Mouse (Mus musculus): ENCODE results near the gene Trnau1ap. TPM values are rescaled to one million over a fixed set of nuclear protein-coding genes. Genes with fewer than 3 reads are reported as not detected.
"Not testable (repeated sequence)": the region's sequence is repeated elsewhere in the genome, so short reads cannot be mapped to it uniquely, and the experiment has no call there.

Gene Trnau1ap
- polyA plus RNA-seq, 1 experiment: 23.1 TPM

GRCm38 (mm10) chr4:132295696-132296390 lies 33.5 kb downstream of the Trnau1ap start:
- no peaks in the 10 kb centered on the region for H3K4me1 ChIP-seq (replicated peaks; ENCODE audit: control insufficient read depth, insufficient read depth, low read length)
- no peak overlapping the region for H3K4me3 ChIP-seq (ENCODE audit: control insufficient read depth, insufficient read depth, low read length)
- WGBS: 86% methylated on average over 8 of the region's 8 CpGs
- TF ChIP-seq CTCF (IDR thresholded peaks at IDR 0.05; ENCODE audit: borderline replicate concordance, control insufficient read depth, extremely low read depth, insufficient read depth, low read length, poor library complexity) (no peak), POLR2A (IDR thresholded peaks at IDR 0.05; ENCODE audit: control insufficient read depth, extremely low read depth, insufficient read depth, low read length, poor library complexity) (no peak)
- peaks cover 20% of the 10 kb centered on the region for H3K36me3 ChIP-seq (ENCODE audit: control insufficient read depth, insufficient read depth, low read length)
- no peak for DNase-seq
- no peak overlapping the region for H3K27ac ChIP-seq (ENCODE audit: control insufficient read depth, insufficient read depth, low read length)
- H3K27me3 ChIP-seq (ENCODE audit: control insufficient read depth, insufficient read depth, low read length): no peaks in the 10 kb centered on the region

DNA sequence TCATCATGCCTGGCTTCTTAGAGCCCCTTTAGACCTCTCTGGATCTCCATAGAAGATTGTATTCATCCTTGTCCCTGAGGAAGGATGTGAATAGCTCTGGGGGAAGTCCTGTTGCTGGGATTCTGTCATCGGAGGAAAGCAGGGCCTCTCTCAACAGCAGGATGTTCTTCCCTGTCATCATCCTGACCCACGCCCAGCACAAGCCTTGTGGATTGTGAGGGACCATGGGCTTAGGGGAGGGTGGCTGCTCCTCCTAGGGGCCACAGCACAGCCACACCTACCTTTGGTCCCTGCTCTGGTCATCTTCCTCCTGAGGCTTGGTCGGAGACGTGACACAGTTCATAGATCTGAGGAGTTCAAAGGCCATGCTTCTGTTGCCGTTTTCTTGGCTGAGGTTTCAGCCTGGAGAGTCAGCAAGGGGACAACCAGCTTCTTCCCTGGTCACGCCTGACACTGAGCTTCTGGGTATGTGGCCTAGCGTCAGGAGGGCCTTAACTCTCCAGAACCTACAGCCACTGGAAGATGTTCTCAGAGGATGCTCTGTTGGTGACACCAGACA lies 35.6 kb downstream of the Trnau1ap start:
- 93% methylated on average over 7 of the region's 7 CpGs for WGBS
- Histone ChIP-seq H3K4me3 (ENCODE audit: control insufficient read depth, insufficient read depth, low read length) (no peak overlapping the region), H3K27ac (ENCODE audit: control insufficient read depth, insufficient read depth, low read length) (no peak overlapping the region), H3K27me3 (ENCODE audit: control insufficient read depth, insufficient read depth, low read length) (no peaks in the 10 kb centered on the region), H3K4me1 (replicated peaks; ENCODE audit: control insufficient read depth, insufficient read depth, low read length) (no peaks in the 10 kb centered on the region), H3K36me3 (ENCODE audit: control insufficient read depth, insufficient read depth, low read length) (peaks cover 27% of the 10 kb centered on the region)
- no peak for DNase-seq
- TF ChIP-seq CTCF (IDR thresholded peaks at IDR 0.05; ENCODE audit: borderline replicate concordance, control insufficient read depth, extremely low read depth, insufficient read depth, low read length, poor library complexity) (no peak), POLR2A (IDR thresholded peaks at IDR 0.05; ENCODE audit: control insufficient read depth, extremely low read depth, insufficient read depth, low read length, poor library complexity) (no peak)

- no peak overlapping the region for H3K27ac ChIP-seq (ENCODE audit: control insufficient read depth, insufficient read depth, low read length)
- no peaks in the 10 kb centered on the region for H3K4me1 ChIP-seq (replicated peaks; ENCODE audit: control insufficient read depth, insufficient read depth, low read length)
- 82% methylated on average over 4 of the region's 4 CpGs for WGBS
- TF ChIP-seq POLR2A (IDR thresholded peaks at IDR 0.05; ENCODE audit: control insufficient read depth, extremely low read depth, insufficient read depth, low read length, poor library complexity): no peak
- no peak for TF ChIP-seq CTCF (IDR thresholded peaks at IDR 0.05; ENCODE audit: borderline replicate concordance, control insufficient read depth, extremely low read depth, insufficient read depth, low read length, poor library complexity)
- H3K36me3 ChIP-seq (ENCODE audit: control insufficient read depth, insufficient read depth, low read length): peaks cover 27% of the 10 kb centered on the region
- no peak overlapping the region for H3K4me3 ChIP-seq (ENCODE audit: control insufficient read depth, insufficient read depth, low read length)
- DNase-seq: no peak
- no peaks in the 10 kb centered on the region for H3K27me3 ChIP-seq (ENCODE audit: control insufficient read depth, insufficient read depth, low read length)
Measured at GRCm38 (mm10) chr4:132292988-132293387, 36.4 kb downstream of the Trnau1ap start.

DNA sequence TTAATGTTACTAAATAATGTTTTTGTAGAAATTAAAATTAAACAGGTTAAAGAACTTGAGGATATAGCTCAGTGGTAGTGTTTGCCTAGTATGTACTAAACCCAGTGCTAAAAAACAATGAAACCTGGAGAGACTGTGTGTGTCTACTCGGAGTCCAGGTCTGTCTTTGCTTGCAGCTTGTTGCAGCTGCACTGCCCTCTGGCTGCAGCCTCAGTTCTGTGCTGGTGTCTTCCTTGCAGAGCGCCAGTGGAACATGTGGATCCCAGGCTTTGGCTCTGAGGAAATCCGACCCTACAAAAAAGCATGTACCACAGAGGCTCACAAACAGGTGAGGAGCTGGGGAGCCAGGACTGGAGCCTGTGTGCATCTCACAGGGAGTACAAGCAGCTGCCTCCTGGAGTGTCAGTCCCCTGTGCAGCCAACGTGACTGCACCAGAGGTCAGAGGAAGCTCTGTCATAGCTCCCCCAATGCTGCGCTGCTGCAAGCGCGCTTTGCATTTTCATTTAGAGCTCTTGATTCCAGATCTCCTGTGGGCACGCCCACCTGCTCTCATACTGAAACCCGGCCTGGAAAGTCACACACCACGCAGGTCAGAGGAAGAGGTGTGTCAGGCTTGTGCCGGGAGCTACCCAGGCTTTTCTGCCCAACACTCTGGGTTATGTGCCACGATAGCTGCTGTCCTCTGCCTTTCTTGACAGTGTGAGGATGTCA lies 37.6 kb downstream of the Trnau1ap start:
- DNase-seq: no peak
- Histone ChIP-seq H3K4me3 (ENCODE audit: control insufficient read depth, insufficient read depth, low read length) (no peak overlapping the region), H3K36me3 (ENCODE audit: control insufficient read depth, insufficient read depth, low read length) (peaks cover 31% of the 10 kb centered on the region), H3K27ac (ENCODE audit: control insufficient read depth, insufficient read depth, low read length) (no peak overlapping the region), H3K27me3 (ENCODE audit: control insufficient read depth, insufficient read depth, low read length) (no peaks in the 10 kb centered on the region), H3K4me1 (replicated peaks; ENCODE audit: control insufficient read depth, insufficient read depth, low read length) (no peaks in the 10 kb centered on the region)
- WGBS: 93% methylated on average over 12 of the region's 12 CpGs
- TF ChIP-seq POLR2A (IDR thresholded peaks at IDR 0.05; ENCODE audit: control insufficient read depth, extremely low read depth, insufficient read depth, low read length, poor library complexity) (no peak), CTCF (IDR thresholded peaks at IDR 0.05; ENCODE audit: borderline replicate concordance, control insufficient read depth, extremely low read depth, insufficient read depth, low read length, poor library complexity) (no peak)

DNA sequence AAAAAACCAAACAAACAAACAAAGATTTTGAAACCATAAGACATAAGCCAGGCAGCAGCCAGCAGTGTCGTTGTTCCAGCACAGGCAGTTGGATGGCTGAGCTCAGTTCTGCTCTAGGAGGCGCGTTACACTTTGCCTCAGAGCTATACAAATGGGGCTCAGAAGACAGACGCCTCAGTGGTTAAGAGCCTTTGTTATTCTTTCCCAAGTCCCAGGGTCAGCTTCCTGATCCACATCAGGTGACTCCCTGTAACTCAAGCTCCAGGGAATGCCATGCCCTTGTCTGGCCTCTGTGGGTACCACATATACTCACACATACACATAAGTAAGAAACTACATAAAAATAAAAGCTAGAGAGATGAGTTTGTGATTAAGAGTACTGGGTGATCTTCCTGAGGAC lies 38.3 kb downstream of the Trnau1ap start:
- TF ChIP-seq POLR2A (IDR thresholded peaks at IDR 0.05; ENCODE audit: control insufficient read depth, extremely low read depth, insufficient read depth, low read length, poor library complexity) (no peak), CTCF (IDR thresholded peaks at IDR 0.05; ENCODE audit: borderline replicate concordance, control insufficient read depth, extremely low read depth, insufficient read depth, low read length, poor library complexity) (no peak)
- over 99% methylated on average over 4 of the region's 4 CpGs for WGBS
- H3K4me1 ChIP-seq (replicated peaks; ENCODE audit: control insufficient read depth, insufficient read depth, low read length): no peaks in the 10 kb centered on the region
- no peak overlapping the region for H3K4me3 ChIP-seq (ENCODE audit: control insufficient read depth, insufficient read depth, low read length)
- peaks cover 38% of the 10 kb centered on the region for H3K36me3 ChIP-seq (ENCODE audit: control insufficient read depth, insufficient read depth, low read length)
- no peak for DNase-seq
- H3K27me3 ChIP-seq (ENCODE audit: control insufficient read depth, insufficient read depth, low read length): no peaks in the 10 kb centered on the region
- H3K27ac ChIP-seq (ENCODE audit: control insufficient read depth, insufficient read depth, low read length): no peak overlapping the region

DNA sequence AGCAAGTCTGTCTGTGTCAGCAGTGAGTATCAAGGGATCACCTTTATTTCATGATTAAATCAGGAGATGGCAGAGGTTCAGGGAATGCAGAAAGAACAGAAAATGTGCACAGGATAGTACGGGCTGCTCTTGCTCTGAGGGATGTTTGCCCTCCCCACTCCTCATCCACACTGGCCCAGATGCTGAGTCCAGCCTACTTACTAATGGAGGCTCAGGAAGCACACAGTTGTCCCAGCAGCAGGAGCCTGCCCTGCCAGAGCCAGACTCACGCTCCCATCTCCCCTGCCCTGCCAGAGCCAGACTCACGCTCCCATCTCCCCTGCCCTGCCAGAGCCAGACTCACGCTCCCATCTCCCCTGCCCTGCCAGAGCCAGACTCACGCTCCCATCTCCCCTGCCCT lies 40.5 kb downstream of the Trnau1ap start:
- not testable (repeated sequence) for H3K4me3 ChIP-seq (ENCODE audit: control insufficient read depth, insufficient read depth, low read length); H3K27ac ChIP-seq (ENCODE audit: control insufficient read depth, insufficient read depth, low read length); H3K27me3 ChIP-seq (ENCODE audit: control insufficient read depth, insufficient read depth, low read length); H3K4me1 ChIP-seq (replicated peaks; ENCODE audit: control insufficient read depth, insufficient read depth, low read length); DNase-seq
- WGBS: 95% methylated on average over 5 of the region's 5 CpGs
- peaks cover 55% of the 10 kb centered on the region for H3K36me3 ChIP-seq (ENCODE audit: control insufficient read depth, insufficient read depth, low read length)
